Mouse (Mus musculus): ENCODE results near the gene Olfr1330. TPM values are rescaled to one million over a fixed set of nuclear protein-coding genes. Genes with fewer than 3 reads are reported as not detected.
"Not testable (repeated sequence)": the region's sequence is repeated elsewhere in the genome, so short reads cannot be mapped to it uniquely, and the experiment has no call there.

The Olfr1330 gene
- not detected for total RNA-seq (2021)
- long read RNA-seq, experiment 1, result 0 reads
- long read RNA-seq, experiment 2, result 0 reads

- no peak for DNase-seq (ENCODE audit: low spot score in 2 of 2)
These were observed at the start of gene Olfr1330 for GRCm38 (mm10) chr4:118888297-118888696. Gene Olfr1330 (plus strand): TSS chr4:118888597.

- DNase-seq (ENCODE audit: low spot score in 2 of 2), result no peak
These were observed 26.6 kb upstream of the Olfr1330 start for GRCm38 (mm10) chr4:118861791-118862190.

- DNase-seq (ENCODE audit: low spot score in 2 of 2), result no peak
These were observed 25.7 kb upstream of the Olfr1330 start for GRCm38 (mm10) chr4:118862704-118863103.

DNA sequence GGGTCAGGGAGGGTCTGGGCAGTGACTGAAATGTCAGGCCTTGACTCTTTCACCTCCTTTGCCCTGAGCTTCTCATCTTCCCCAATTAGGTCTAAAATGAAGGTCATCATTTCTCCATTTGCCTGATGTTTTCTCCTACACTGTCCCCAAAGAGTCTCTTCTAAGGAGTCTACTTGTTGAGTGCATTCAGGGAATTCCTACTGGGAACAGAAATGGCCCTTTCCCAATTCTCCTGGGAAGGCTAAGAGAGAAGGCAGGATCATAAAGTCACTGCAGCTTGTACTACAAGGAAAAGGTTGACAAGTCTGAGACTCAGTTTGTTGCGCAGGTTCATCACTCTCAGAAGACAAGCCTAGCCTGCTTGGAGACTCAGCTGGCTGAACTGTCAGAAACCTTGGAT is 24.0 kb upstream of the Olfr1330 start, which contains the start of gene Olfr1331:
Olfr1331 (plus strand) TSS at position 301 of the 400 bp plus-strand sequence.
- DNase-seq (ENCODE audit: low spot score in 2 of 2), result no peak

- no peak for DNase-seq (ENCODE audit: low spot score in 2 of 2)
These were observed 20.8 kb upstream of the Olfr1330 start for GRCm38 (mm10) chr4:118867566-118867965.

DNA sequence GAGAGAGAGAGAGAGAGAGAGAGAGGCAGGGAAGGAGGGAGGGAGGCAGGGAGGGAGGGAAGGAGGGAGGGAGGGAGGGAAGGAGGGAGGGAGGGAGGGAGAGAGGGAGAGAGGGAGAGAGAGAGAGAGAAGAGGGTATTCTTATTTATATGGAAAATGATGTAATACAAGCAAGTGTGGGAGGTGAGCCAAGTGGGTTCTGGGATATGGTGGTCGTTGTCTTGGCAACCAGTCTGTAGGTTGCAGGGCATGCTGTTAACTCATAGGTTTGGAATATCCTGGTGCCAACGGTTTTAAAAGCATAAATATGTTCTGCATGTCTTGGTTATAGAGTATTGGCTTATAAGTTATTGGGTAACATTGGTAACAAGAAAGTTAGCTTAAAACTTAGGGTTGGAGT is 13.6 kb downstream of the Olfr1330 start:
- no peak for DNase-seq (ENCODE audit: low spot score in 2 of 2)

- DNase-seq (ENCODE audit: low spot score in 2 of 2), result not testable (repeated sequence)
These were observed 29.0 kb downstream of the Olfr1330 start, which contains the start of gene Olfr1329 for GRCm38 (mm10) chr4:118917365-118917764. Gene Olfr1329 (minus strand): TSS chr4:118917465.

DNA sequence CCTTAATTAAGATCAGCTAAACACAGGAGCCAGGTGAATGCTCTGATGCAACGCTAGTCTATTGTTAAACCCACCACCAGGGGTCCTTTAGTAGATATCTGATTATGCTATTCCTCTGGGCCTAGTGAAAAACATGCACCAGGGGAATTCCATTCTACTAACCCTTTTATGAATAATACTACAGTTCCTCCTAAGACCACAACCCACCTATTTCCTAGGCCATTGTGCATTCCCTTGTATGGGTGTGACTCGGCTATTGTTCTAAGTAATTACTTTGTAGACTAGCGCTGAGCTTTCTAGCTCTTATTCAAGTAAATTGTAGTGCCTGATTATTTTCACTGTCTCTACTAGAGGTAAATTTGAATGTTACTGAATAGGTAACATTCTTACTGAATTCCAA is 42.9 kb downstream of the Olfr1330 start:
- DNase-seq (ENCODE audit: low spot score in 2 of 2), result not testable (repeated sequence)

- no peak for DNase-seq (ENCODE audit: low spot score in 2 of 2)
These were observed 50.1 kb downstream of the Olfr1330 start, which contains the start of gene Olfr1328 for GRCm38 (mm10) chr4:118938512-118938911. Gene Olfr1328 (minus strand): TSS chr4:118938612.

Other genes with a start within 250 kb of the Olfr1330 start
- gene Olfr62, start 229.6 kb upstream of the Olfr1330 start, total RNA-seq (2021), result not detected
- gene Olfr1342, start 195.8 kb upstream of the Olfr1330 start, total RNA-seq (2021), result not detected
- not detected for gene Olfr1341, start 185.1 kb upstream of the Olfr1330 start, total RNA-seq (2021)
- gene Olfr1340, start 168.5 kb upstream of the Olfr1330 start, total RNA-seq (2021), result not detected
- gene Olfr1339, start 156.4 kb upstream of the Olfr1330 start, total RNA-seq (2021), result not detected
- gene Olfr1338, start 129.9 kb upstream of the Olfr1330 start, total RNA-seq (2021), result not detected
- gene Olfr1337, start 106.0 kb upstream of the Olfr1330 start, total RNA-seq (2021), result not detected
- not detected for gene Olfr1335, start 78.7 kb upstream of the Olfr1330 start, total RNA-seq (2021)
- not detected for gene Olfr1333, start 52.3 kb upstream of the Olfr1330 start, total RNA-seq (2021)
- not detected for gene Olfr1331, start 23.9 kb upstream of the Olfr1330 start, total RNA-seq (2021)
- gene Olfr1329, start 28.9 kb downstream of the Olfr1330 start, total RNA-seq (2021), result not detected
- not detected for gene Olfr1328, start 50.0 kb downstream of the Olfr1330 start, total RNA-seq (2021)
- not detected for gene Lao1, start 73.0 kb downstream of the Olfr1330 start, total RNA-seq (2021)
- gene Slc2a1, start 220.1 kb downstream of the Olfr1330 start, total RNA-seq (2021), result 1 to 10 TPM; 5.8 to 7.0 TPM

All from gastrocnemius, postnatal 4 days (tissue).